Mouse (Mus musculus): ENCODE data around the gene Pomgnt1.

Gene Pomgnt1

GRCm38 (mm10) chr4:116169353-116169672, 45.7 kb downstream of the Pomgnt1 start:
- no peak for DNase-seq (ENCODE audit: extremely low spot score, low read depth, low spot score)

GRCm38 (mm10) chr4:116173072-116173471, 49.4 kb downstream of the Pomgnt1 start, which contains the start of the genes 1700042G07Rik and Gm49337:
1700042G07Rik (plus strand) TSS chr4:116173372.
Gm49337 (plus strand) TSS chr4:116173384.
- DNase-seq (ENCODE audit: extremely low spot score, low read depth, low spot score), result no peak

- DNase-seq (ENCODE audit: extremely low spot score, low read depth, low spot score), result no peak
These were observed 50.1 kb downstream of the Pomgnt1 start for GRCm38 (mm10) chr4:116173752-116174151.

- no peak for DNase-seq (ENCODE audit: extremely low spot score, low read depth, low spot score)
These were observed 51.0 kb downstream of the Pomgnt1 start for GRCm38 (mm10) chr4:116174466-116175116.

- DNase-seq (ENCODE audit: extremely low spot score, low read depth, low spot score), result no peak
These were observed 51.5 kb downstream of the Pomgnt1 start for GRCm38 (mm10) chr4:116175136-116175535.

GRCm38 (mm10) chr4:116175711-116176542, 52.3 kb downstream of the Pomgnt1 start:
- DNase-seq (ENCODE audit: extremely low spot score, low read depth, low spot score), result no peak

GRCm38 (mm10) chr4:116176543-116176988, 52.9 kb downstream of the Pomgnt1 start:
- no peak for DNase-seq (ENCODE audit: extremely low spot score, low read depth, low spot score)

- DNase-seq (ENCODE audit: extremely low spot score, low read depth, low spot score), result no peak
These were observed 53.5 kb downstream of the Pomgnt1 start for GRCm38 (mm10) chr4:116177140-116177539.

GRCm38 (mm10) chr4:116182079-116182478, 58.4 kb downstream of the Pomgnt1 start:
- DNase-seq (ENCODE audit: extremely low spot score, low read depth, low spot score), result no peak

- DNase-seq (ENCODE audit: extremely low spot score, low read depth, low spot score), result no peak
These were observed 59.1 kb downstream of the Pomgnt1 start for GRCm38 (mm10) chr4:116182745-116183144.

- DNase-seq (ENCODE audit: extremely low spot score, low read depth, low spot score), result no peak
These were observed 61.4 kb downstream of the Pomgnt1 start for GRCm38 (mm10) chr4:116185083-116185482.

GRCm38 (mm10) chr4:116192286-116192835, 68.7 kb downstream of the Pomgnt1 start:
- no peak for DNase-seq (ENCODE audit: extremely low spot score, low read depth, low spot score)

- no peak for DNase-seq (ENCODE audit: extremely low spot score, low read depth, low spot score)
These were observed 70.1 kb downstream of the Pomgnt1 start for GRCm38 (mm10) chr4:116193583-116194383.

- DNase-seq (ENCODE audit: extremely low spot score, low read depth, low spot score), result no peak
These were observed 74.8 kb downstream of the Pomgnt1 start for GRCm38 (mm10) chr4:116198422-116198821.

- DNase-seq (ENCODE audit: extremely low spot score, low read depth, low spot score), result no peak
These were observed 80.8 kb downstream of the Pomgnt1 start for GRCm38 (mm10) chr4:116204422-116204821.

GRCm38 (mm10) chr4:116206531-116206930, 82.9 kb downstream of the Pomgnt1 start:
- no peak for DNase-seq (ENCODE audit: extremely low spot score, low read depth, low spot score)

GRCm38 (mm10) chr4:116208891-116209290, 85.3 kb downstream of the Pomgnt1 start:
- no peak for DNase-seq (ENCODE audit: extremely low spot score, low read depth, low spot score)

Measured in hindlimb bud, embryonic 11.5 days (tissue).